ENCODE assay signal across 21 mouse cellular contexts in genomic region chr2:117780816-117781215, GRCm38 (mm10).
DNase-seq lines count a peak whose midpoint lies in the region; ATAC-seq lines count a peak whose summit lies in the region.
"Had no signal": no experiment of that assay in that cellular context is flagged by ENCODE, and none has a peak within 500 bp of the region (broad histone marks: within the 10 kb centered on the region; RNA-seq: fewer than 3 reads in every experiment).

No protein-coding gene starts in this region.

- ATAC-seq in heart, embryonic 11.5 days (replicated peaks; ENCODE audit: insufficient number of reproducible peaks, low FRiP score, low TSS enrichment), result no peak
- no peak for ATAC-seq in lung, embryonic 15.5 days (ENCODE audit: borderline replicate concordance, extremely low read depth, low FRiP score, low TSS enrichment)
- ATAC-seq in megakaryocyte, adult 5-6 weeks (ENCODE audit: poor library complexity, severe bottlenecking), result peak; percentile 51
- ATAC-seq: hindbrain, embryonic 16.5 days; intestine, postnatal 0 days had no signal

- H3K9me3 ChIP-seq in heart, embryonic 11.5 days (replicated peaks; ENCODE audit: control insufficient read depth, low read length), result no peaks in the 10 kb centered on the region
- H3K9me3 ChIP-seq in lung, embryonic 15.5 days, result no peaks in the 10 kb centered on the region
- H3K9me3 ChIP-seq: embryonic facial prominence, embryonic 10.5 days; forebrain, embryonic 12.5 days; heart, embryonic 10.5 days; midbrain, embryonic 10.5 days had no signal

- H3K9ac ChIP-seq in heart, embryonic 11.5 days (ENCODE audit: low read depth, low read length), result no peak overlapping the region
- no peak overlapping the region for H3K9ac ChIP-seq in lung, embryonic 15.5 days
- H3K9ac ChIP-seq: forebrain, embryonic 12.5 days had no signal

- no peak overlapping the region for H3K27ac ChIP-seq in heart, embryonic 11.5 days (ENCODE audit: low read depth, low read length)
- H3K27ac ChIP-seq in lung, embryonic 15.5 days, result peak overlapping the region; percentile 73
- H3K27ac ChIP-seq: embryonic facial prominence, embryonic 10.5 days; forebrain, embryonic 12.5 days; heart, embryonic 10.5 days; kidney, postnatal 0 days; midbrain, embryonic 10.5 days had no signal

- WGBS in heart, embryonic 11.5 days (ENCODE audit: insufficient replicate concordance), result 80% methylated on average over 7 of the region's 7 CpGs
- WGBS in lung, embryonic 15.5 days, result 52% methylated on average over 7 of the region's 7 CpGs

- H3K4me1 ChIP-seq in heart, embryonic 11.5 days (ENCODE audit: control insufficient read depth, insufficient read depth, low read length), result no peaks in the 10 kb centered on the region
- H3K4me1 ChIP-seq in lung, embryonic 15.5 days, result no peaks in the 10 kb centered on the region
- H3K4me1 ChIP-seq: embryonic facial prominence, embryonic 10.5 days; forebrain, embryonic 12.5 days; heart, embryonic 10.5 days; midbrain, embryonic 10.5 days had no signal

- peak; percentile 6 for DNase-seq in adrenal gland, adult 2 months
- DNase-seq in adrenal gland, postnatal 4 days (ENCODE audit: low spot score in 2 of 2), result no peak
- peak; percentile 19 to 32 for DNase-seq in heart, postnatal 10 days
- no peak for DNase-seq in embryo, embryonic 11 days
- DNase-seq in layer of hippocampus, postnatal 10 days (ENCODE audit: low spot score in 2 of 2), result no peak
- DNase-seq: cerebellum, adult 18-20 months; layer of hippocampus, postnatal 36 days; left cerebral cortex, postnatal 4 days; liver; thymus, adult 2 months had no signal

- no peak overlapping the region for H3K4me3 ChIP-seq in heart, embryonic 11.5 days (ENCODE audit: low read depth, low read length)
- H3K4me3 ChIP-seq in lung, embryonic 15.5 days, result no peak overlapping the region
- H3K4me3 ChIP-seq: embryonic facial prominence, embryonic 10.5 days; forebrain, embryonic 12.5 days; heart, embryonic 10.5 days; midbrain, embryonic 10.5 days had no signal

- intact Hi-C loops in heart, postnatal 10 days (cut with DNase I), result no loop called here

- H3K36me3 ChIP-seq in heart, embryonic 11.5 days (ENCODE audit: control insufficient read depth, insufficient read depth, low read length), result no peaks in the 10 kb centered on the region
- H3K36me3 ChIP-seq in lung, embryonic 15.5 days, result no peaks in the 10 kb centered on the region
- H3K36me3 ChIP-seq: embryonic facial prominence, embryonic 10.5 days; forebrain, embryonic 12.5 days; G1E; heart, embryonic 10.5 days; midbrain, embryonic 10.5 days had no signal

- H3K27me3 ChIP-seq in heart, embryonic 11.5 days (ENCODE audit: control insufficient read depth, insufficient read depth, low read length), result no peaks in the 10 kb centered on the region
- no peaks in the 10 kb centered on the region for H3K27me3 ChIP-seq in lung, embryonic 15.5 days
- H3K27me3 ChIP-seq: forebrain, embryonic 12.5 days had no signal

- no peak overlapping the region for H3K4me2 ChIP-seq in heart, embryonic 11.5 days
- peak overlapping the region; percentile 19 for H3K4me2 ChIP-seq in lung, embryonic 15.5 days
- H3K4me2 ChIP-seq: forebrain, embryonic 12.5 days had no signal

Comparison
In these comparisons a context has a peak if more than half of its experiments do, and no peak if none do; other contexts are left out.
1. DNase-seq: peak in adrenal gland, adult 2 months (single experiment) and heart, postnatal 10 days (2 of 2); none in adrenal gland, postnatal 4 days (0 of 2), embryo, embryonic 11 days (single experiment) and layer of hippocampus, postnatal 10 days (0 of 2).